Mouse (Mus musculus): ENCODE measurements around the gene Setd2.

DNA sequence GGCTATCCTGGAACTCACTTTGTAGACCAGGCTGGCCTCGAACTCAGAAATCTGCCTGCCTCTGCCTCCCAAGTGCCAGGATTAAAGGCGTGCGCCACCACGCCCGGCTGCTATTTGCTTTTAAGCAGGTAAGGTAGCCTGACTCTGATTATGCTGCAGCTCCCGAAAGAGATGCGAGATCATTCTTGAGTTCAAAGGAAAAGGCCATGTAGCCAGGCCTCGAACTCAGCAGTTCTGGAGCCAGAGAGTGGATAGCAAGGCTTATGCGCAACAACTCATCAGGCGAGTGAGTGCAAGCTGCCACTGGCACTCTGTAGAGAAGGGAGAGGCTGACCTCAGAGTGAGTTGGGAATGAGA is 123.2 kb downstream of the Setd2 start:
- TF ChIP-seq POLR2A (IDR thresholded peaks at IDR 0.05; ENCODE audit: borderline replicate concordance, insufficient read depth, low read length) (no peak), CTCF (IDR thresholded peaks at IDR 0.05; ENCODE audit: borderline replicate concordance, insufficient read depth, low read depth, low read length) (no peak)
